Mouse (Mus musculus) layer of hippocampus, adult 9-10 months (tissue): ENCODE results near the gene 2310039H08Rik.

Experiments used
- DNase-seq: peaks from one replicate; pipeline ENCODE4 v3.0.0; 2022; ENCODE audit warnings: low spot score

The 2310039H08Rik gene

GRCm38 (mm10) chr17:46772404-46773277, at the start of gene 2310039H08Rik:
Gene 2310039H08Rik (plus strand): TSS chr17:46772635.
- peak; percentile 73 for DNase-seq

- DNase-seq = no peak
These were observed 47.9 kb upstream of the 2310039H08Rik start for GRCm38 (mm10) chr17:46724477-46725084.

- DNase-seq = no peak
These were observed 47.2 kb upstream of the 2310039H08Rik start for GRCm38 (mm10) chr17:46725273-46725672.

DNA sequence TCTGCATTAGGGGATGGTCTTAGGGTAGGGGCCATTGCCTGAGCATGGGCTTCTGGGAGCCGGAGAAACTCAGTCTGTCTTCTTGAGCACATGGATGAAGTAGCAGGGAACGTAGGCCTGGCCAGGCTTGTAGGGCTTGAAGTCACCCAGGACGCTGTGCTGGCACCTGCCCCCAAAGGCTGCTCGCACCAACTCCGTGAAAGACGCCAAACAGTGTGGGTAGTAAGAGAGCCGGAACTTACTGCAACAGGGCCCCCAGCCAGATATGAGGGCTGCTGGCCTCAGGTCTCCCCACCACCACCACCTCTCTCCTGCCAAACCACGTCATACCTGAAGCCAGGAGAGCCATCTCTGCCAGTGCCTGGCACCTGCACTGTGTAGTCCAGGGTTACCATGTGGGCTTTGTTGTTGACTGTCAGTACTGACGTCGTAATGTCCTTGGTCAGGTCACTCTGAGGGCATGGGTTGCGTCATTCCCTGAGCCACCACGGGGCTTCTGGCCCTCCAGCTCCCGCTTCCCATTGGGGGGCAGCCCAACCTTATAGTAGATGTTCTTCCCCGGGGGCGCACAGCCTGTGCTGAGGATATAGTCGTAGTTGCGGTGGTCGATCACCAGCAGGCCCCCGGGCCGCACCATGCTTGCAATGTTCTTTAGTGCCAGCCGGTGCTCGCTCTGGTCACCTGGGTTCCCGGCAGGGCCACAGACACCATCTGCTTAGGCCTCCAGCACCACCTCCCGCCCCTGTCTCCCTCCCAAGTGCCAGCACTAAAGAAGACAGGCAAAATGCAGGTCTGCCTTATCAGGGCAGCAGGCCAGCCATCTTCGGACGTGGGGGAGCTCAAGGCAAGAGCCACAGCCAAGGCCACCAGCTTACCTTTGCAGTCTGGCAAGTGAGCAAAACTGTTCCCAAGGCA, 46.4 kb upstream of the 2310039H08Rik start:
- no peak for DNase-seq

- DNase-seq = no peak
These were observed 45.2 kb upstream of the 2310039H08Rik start for GRCm38 (mm10) chr17:46727271-46727670.

DNA sequence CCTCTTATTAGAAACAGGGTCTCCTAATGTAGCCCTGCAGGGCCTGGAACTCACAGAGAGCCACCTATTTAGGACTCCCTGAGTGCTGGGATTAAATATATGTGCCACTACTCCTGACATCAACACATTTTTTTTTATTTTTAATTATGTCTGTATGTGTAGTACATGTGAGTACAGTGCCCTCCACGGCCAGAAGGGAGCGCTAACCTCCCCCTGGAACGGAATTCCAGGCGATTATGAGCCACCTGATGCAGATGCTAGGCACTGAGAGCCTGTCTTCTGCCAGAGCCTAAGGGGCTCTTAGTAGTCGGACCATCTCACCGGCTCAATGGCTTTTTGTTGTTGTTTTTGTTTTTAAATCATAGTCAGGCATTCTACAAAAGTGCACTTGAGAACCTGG, 44.4 kb upstream of the 2310039H08Rik start:
- DNase-seq = no peak

DNA sequence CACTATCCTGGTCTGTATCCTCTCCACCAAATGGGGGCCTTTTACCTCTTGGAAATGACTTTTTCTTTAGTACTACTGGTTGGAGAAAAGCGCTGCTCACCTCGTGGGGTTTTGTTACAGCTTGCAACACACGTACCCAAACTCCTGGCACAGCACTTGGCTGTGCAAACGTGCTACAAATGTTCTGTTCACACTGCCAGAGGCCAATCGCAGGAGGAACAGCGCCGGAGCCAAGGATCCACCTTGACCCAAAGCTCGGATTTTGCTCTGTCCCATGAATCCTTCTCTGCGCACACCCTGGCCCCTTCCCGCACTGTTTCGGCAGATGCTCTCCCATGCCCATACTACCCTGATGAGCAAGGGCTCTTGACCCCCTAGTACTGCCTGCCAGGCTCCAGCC, 43.9 kb upstream of the 2310039H08Rik start:
- no peak for DNase-seq

DNA sequence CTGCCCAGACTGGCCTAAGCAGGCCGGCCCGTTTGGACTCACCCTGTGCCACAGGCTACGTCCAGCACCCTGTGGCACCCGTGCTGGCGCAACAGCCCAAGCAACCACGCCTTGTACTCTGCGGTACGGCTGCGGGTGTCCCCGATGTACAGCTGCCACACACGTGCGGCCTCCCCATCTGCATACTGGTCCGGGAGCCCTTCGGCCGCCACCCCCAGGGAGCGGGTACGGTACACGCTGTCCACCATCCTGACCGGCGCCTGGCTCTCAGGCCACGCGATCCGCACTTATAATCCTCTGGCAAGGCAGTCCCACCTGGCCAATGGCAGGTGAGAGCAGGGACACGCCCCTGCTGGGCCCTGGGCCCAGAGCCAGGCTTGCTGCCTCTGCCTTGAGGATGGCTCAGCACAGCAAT, 43.5 kb upstream of the 2310039H08Rik start, which contains the start of gene Gnmt:
Gene Gnmt (minus strand): TSS at position 265 of the 415 bp plus-strand sequence.
- no peak for DNase-seq

GRCm38 (mm10) chr17:46734055-46734454, 38.4 kb upstream of the 2310039H08Rik start:
- DNase-seq = no peak

- DNase-seq = no peak
These were observed 37.1 kb upstream of the 2310039H08Rik start for GRCm38 (mm10) chr17:46735287-46735686.

GRCm38 (mm10) chr17:46736160-46736559, 36.3 kb upstream of the 2310039H08Rik start:
- DNase-seq = no peak

DNA sequence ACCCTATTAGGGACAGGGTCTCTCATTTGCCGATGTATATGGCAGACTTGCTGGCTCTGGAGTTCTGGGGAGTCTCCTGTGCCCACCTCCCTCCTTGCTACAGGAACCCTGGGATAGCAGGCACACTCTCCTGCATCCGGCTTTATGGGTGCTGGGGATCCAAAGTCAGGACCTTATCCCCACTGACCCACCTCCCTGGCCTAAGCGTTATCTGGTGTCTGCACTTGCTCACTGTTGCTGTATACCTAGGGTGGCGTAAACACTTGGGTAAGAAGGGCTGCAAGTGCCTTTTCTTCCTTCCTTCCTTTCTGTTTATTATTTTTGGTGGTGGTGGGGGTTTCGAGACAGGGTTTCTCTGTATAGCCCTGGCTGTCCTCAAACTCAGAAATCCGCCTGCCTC, 31.1 kb upstream of the 2310039H08Rik start:
- DNase-seq = no peak

DNA sequence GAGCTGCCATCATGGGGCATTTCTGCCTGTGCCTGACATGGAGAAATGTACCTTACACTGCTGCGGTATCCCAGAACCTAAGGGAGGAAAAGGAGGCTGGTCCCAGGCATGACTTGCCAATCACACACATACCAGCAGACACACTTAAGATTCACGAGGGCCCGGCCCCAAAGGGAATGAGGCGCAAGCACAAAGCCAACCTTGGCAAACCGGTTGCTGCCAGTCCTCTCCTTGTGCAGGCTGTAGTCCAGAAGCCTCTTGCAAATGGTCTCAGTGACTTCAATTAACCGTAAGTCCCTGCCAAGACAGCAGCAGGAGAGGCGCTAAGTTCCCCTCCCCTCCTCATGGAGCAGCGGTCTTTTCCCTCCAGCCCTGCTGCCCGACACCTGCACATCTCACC, 29.4 kb upstream of the 2310039H08Rik start:
- DNase-seq = no peak

DNA sequence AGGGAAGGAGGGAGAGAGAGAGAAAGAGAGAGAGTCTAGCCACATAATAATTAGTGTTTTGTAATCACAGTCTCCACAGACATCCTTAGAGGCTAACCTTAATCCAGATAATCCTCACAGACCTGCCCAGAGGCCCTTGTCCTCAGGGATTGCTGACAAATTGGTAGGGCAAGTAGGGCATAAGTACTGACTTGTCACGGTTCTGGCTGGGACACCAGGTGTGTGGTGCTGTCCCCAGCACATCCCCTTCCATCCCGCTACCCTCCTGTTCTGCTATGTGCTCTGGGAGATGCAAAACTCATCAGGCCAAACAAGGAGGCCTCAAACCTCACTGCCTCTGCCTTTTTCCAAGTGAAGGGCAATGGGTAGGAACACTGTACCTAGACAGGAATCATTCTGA, 26.9 kb upstream of the 2310039H08Rik start:
- DNase-seq = no peak

DNA sequence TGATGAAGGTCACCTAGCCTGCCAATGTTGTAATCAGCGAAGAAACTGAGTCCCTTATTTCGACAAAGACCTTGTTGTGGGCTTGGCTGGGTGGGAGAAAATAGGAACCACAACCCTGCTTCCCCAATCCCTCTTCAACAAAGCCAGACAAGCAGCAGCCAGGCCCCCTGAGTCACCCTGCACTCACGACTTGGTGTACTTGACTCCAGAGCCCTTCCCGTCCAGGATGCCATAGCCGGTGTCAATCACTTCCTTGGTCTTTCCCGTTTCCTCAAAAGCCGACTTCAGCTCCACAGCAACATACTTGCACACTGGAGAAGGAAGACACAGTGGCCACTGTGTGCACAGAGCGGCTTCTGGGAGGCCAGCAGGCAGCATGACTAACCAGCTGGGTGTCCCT, 25.2 kb upstream of the 2310039H08Rik start:
- no peak for DNase-seq

- DNase-seq = no peak
These were observed 24.6 kb upstream of the 2310039H08Rik start for GRCm38 (mm10) chr17:46747806-46748205.

DNA sequence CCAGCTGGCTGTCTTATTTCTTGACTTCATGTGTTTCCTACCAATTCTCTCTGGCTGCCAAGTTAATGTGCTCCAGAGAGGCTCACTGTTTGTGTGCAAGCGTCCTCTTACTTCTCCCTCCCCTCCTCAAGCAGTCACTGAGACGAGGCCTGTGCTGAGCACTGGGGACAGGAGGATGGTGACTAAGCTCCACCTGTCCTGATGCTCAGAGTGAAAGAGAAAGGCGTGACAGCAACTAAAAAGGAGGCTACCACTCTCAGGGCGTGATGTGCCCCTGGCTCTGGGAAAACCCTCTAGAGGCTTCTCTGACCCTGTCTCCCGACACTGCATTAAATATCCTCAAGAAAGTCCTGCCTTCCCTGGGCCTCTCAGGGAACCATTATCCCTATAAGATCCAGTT, 23.2 kb upstream of the 2310039H08Rik start:
- DNase-seq = no peak

GRCm38 (mm10) chr17:46750580-46750979, 21.9 kb upstream of the 2310039H08Rik start:
- DNase-seq = no peak

DNA sequence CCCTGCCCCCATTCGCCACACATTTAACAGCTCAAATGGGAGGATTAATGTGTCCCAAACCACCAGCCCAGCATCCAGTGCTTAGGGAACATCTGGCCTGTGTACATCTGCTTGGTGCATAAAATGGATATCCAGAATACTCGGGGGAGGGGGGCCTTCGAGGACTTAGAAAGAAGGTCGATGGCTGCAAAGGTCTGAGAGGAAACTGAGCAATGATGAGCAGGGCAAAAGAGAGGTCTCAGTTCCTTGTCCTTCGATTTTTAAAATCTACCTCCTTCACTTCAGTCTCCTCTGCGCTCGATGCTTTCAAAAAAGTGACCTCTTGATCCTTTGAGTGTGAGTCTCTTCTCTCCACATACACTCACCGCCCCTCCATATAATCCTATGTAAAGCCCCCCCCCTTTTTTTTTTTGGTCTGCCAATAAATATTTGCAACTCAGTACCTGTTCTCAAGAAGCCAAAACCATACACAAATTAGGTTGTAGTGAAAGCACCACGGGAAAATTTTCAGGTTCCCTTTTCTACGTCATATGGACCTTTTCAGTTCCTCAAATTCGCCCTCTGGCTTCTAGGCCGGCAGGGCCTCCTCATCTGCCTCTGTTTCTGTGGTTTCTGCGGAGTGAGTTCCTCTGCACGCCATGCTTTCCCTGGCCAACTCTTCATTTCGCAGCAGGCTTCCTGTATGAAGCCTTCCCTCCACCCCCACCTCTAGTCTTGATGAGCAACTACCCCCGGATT, 21.2 kb upstream of the 2310039H08Rik start:
- peak; percentile 61 for DNase-seq

GRCm38 (mm10) chr17:46751794-46752556, 20.5 kb upstream of the 2310039H08Rik start, which contains the start of gene Cnpy3:
Gene Cnpy3 (minus strand): TSS chr17:46752214.
- peak; percentile 93 for DNase-seq

- no peak for DNase-seq
These were observed 13.7 kb upstream of the 2310039H08Rik start for GRCm38 (mm10) chr17:46758753-46759152.
